Mouse (Mus musculus) retina, adult 2 months (tissue): ENCODE results near the gene Dhcr7.
A peak's percentile ranks its signal among the peaks of the same experiment; 100 is the strongest.

Source experiments
- DNase-seq: peaks from one replicate; pipeline ENCODE4 v3.0.0-alpha.2; 2012; ENCODE audit warnings: low read depth, low spot score

Dhcr7 gene

DNA sequence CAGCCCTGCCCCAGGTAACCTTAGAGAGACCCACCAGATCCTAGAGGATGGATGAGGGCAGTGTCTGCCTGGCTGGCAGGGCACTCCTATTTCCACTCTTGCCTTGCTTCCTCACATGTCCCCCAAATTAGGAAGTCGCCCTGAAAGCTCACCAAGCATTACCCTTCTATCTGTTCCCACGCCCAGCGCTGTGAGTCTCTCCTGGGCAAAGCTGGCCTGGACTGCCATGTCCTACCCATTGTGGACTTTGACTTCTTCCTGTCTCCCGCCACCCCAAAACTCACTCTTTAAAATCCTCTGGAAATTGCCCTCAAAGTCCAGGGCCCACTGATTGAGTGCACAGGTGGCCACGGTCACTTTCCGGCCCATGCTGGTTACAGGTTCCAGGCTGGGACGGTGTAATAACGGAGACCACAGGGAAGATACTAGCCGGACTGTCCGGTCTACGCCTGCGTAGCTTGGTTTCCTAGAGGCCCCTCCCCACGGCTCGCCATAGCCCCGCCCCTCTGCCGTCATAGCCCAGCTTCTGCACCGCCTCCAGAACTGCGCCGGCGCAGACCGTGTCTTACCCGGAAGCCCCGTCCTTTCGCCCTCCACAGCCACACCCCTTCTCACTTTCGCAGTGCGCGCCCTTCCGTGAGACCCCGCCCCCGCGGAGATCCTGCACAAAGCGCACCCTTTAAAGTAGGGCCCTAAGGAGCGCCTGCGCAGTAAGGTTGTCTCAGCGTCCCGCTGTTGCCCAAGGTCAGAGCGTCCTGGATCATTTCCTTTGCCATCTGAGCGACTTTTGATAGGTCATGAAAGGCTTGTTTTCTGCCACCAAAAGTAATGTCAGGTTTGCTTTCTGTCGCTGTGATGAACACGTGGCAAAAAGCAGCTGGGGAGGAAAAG, at the start of gene Dhcr7, which contains the start of gene Nadsyn1:
TSS of gene Dhcr7 (plus strand) at position 771 of the 891 bp plus-strand sequence.
TSS of gene Nadsyn1 (minus strand) at position 475 of the 891 bp plus-strand sequence.
- peak; percentile 95 for DNase-seq

DNA sequence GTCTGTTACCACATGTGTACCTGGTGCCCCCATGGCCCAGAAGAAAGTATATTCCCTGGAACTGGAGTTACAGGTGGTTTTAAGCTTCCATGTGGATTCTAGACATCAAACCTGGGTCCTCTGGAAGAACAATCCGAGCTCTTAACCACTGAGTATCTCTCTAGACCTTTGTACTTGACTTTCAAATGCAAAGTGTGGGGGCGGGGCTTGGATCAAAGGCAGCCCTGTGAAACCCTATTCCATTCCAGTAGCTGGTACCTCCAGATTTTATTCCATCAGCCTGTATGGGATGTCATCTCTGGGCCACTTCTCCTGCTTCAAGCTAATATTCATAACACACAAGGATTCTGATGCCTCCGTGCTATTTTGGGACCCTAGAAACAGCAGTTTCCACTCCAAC, 46.8 kb upstream of the Dhcr7 start:
- no peak for DNase-seq

DNA sequence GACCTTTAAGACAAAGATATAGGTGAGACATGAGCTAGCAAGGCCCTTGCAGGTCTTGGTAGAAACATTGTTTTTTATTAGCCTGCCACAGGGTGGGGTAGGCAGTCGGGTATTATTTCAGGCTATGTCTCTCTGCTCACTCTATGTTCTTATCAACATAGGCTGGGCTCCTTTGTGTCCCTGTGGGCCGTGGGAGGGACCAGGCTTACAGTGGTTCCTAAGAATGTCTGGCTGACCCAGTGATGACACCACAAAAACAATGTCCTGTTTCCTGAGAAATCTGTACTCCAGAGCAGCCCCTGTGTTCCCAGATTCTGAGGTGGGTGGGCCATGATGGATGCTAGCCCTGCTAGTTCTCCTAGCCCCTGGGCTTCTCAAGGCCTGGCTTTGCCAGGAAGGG, 45.6 kb upstream of the Dhcr7 start:
- no peak for DNase-seq

DNA sequence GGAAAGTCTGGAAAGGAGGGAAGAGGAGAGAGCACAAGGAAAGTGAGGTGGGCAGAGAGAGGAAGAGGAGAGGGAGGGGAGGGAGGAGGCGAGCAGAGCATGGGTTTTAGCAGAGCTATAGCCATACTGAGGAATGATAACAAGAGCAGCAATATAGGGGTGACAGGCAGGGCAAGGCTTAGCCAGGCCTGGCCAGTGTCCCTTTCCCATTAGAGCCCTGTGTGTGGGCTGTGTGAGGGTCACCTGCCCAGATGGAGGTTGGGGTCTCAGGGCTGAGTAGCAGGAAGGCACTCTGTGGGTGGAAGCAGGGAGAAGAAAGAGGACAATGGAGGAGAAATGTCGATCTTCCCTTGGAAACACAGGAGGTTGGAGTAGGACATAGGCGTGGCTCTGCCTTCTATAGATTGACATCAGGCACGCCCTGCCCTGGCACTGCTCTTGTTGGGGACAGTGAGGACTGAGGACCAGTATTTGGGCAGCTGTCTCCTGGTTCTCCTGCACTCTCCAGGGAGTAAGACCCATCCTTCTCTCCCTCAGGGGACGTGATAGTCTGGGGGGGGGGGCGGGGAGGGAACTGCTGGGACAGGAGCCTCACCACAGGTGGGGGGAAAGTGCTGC, 39.5 kb upstream of the Dhcr7 start:
- no peak for DNase-seq

DNA sequence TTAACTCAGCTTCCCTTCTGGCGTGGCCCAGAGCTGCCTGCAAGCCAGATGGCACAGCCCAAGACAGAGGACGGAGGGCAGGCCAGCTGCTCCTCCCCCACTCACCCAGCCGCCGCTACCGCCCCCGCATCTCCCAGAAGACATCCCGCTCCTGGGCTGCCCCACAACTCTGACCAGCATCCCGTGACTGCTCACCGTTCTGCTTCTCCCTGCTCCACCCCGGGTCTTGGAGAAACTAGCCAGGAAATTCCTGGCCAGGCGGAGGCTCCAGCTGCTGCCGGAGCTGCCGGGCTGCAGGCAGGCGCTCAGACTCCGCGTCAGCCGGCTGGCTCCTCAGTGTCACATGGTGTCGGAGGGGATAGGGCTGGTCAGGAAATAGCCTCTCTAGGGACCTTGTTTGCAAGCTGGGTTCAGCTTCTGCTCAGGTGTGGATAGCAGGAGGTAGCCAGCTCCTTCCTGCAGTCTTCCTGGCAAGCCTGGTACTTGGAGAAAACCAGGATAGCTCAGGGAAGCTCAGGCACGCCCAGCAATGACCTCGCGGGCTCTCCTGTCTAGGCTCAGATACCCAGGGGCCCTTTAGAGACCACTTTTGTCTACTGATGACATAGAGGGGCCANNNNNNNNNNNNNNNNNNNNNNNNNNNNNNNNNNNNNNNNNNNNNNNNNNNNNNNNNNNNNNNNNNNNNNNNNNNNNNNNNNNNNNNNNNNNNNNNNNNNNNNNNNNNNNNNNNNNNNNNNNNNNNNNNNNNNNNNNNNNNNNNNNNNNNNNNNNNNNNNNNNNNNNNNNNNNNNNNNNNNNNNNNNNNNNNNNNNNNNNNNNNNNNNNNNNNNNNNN, 38.7 kb upstream of the Dhcr7 start, which contains the start of gene Mrgpre:
TSS of gene Mrgpre (minus strand) at position 505 of the 834 bp plus-strand sequence.
- peak; percentile 22 for DNase-seq

DNA sequence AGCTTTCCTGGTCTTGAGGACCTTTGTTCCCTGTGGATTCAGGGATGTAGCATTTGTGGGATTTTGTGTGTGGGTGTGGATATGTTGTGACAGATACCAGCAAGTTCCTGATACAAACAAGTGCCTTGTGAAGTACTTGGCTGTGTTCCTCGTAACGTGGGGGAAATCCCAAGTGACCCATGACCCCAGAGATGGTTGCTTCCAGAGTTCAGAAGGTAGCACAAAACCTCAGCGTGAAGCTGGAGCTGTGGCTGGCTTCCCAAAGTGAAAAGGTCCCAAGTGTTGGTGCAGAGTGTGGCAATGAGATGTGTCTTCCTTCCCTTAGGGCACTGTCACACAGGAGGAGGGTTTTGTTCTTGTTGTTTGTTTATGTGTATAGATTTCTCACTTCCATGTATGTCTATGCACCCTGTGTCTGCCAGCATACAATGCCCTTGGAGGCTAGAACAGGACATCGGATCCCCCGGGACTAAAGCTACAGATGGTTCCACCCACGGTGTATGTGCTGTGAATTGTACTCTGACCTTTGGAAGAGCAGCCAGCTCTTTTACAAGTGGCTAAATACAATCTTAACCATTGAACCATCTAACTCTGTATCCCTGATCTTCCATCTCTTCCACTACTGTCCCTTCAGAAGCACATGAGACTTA, 30.5 kb upstream of the Dhcr7 start:
- no peak for DNase-seq

DNA sequence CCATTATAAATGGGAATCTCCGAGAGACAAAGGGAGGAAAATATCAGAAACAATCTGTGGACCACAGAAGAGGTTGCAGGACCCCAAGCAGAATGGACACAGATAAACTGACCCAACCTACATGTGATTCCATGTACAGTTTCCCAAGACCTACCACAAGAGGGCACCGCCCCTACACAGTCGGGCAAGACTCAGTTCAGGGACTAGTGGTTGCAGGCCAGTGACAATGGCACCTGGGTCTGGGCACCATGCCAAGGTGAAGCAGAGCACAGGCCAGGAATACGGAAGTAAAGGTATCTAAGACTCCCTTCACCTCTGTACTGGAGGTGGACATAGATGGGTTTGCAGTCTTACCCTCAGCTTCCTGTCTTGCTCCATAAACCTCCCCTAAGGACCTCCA, 29.8 kb upstream of the Dhcr7 start:
- DNase-seq, result no peak

DNA sequence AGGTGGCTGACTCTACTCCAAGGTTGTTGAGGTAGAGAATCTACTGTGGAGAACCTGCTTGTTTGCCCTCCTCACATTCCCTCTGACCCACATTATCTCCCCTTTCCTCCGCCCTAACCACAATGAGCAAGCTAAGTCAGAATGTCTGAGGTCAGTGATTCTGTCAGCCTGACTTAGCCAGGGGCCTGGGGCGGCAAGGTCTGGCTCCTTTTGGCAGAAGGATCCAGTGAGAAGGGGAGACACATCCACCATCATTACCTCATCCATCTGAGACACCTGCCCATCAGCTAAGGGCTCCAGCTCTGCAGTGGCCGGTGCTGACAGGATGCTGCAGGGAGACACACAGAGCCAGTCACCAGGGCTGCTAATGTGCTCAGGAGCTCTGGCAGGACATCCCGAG, 24.2 kb upstream of the Dhcr7 start:
- no peak for DNase-seq

DNA sequence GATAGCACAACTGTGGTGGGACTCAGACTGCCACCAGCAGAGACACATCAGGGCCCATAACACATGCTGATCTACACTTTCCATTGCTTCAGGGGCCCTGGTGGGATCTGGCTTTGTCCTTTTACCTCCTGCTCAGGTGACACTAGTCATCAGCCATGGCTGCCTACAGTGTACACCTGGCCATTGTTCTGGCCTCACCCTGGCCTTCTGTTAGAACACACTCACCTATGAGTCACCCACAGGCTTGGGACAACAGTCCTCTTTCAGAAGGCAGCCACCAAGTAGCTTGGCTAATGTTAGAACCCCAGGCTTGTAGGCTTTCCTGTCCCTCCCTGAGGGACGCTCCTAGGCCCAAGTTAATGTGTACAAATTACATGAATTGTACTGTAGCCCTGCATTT, 22.2 kb upstream of the Dhcr7 start:
- no peak for DNase-seq

DNA sequence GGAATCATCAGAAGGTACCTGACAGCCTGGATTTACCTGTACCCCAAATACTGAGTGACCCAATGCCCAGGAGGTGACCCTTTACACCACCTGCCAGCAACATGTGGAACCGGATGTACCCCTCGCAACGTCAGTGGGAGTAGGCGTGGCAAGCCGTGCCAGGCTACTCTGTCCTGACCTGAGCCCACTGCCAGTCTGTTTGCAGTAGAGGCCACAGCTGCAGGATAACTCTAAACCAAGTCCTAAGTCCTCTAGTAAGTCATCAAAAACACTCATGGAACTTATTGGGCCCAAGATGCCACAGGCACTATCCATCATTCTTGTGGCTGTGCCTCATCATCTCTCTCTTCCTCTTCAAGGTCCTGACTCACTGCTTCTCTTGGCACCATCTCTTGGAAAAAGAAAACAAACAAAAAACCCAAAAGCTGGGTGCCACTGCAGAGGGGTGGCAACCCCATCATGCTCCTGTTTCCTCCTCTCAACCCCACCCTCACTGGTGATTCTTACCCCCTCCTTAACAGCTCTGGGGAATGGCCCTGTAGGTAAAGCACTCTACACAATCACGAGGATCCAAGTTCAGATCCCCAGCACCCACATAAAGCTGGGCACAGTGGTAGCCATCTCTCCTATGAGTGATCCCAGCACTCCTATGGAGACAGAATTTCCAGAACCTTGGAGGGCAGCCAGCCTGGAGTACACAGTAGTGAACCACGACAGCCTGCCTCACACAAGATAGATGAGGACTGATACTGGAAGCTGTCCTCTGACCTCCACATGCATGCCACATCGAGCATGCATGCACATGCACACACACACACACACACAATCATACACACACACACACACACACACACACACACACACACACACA, 21.5 kb upstream of the Dhcr7 start:
- DNase-seq, result no peak

DNA sequence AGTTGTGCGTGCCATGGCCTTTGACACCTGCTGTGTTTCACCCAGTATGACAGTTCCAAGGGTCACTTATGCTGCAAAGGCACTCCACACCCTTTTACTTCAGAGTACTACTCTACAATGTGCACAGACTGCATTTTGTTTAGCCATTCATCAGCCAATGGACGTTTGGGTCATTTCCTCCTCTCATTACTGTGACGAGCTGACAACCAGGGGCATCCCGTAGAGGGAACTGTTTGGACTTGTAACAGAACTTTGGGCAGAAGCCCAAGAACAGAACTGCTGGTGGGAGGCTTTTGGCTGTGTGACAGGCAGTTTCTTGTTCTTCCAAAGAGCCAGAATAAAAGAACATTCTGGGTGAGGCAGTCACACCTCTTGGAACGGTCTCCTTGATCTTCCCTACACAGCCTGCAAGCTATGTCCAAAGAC, 17.7 kb upstream of the Dhcr7 start:
- no peak for DNase-seq

DNA sequence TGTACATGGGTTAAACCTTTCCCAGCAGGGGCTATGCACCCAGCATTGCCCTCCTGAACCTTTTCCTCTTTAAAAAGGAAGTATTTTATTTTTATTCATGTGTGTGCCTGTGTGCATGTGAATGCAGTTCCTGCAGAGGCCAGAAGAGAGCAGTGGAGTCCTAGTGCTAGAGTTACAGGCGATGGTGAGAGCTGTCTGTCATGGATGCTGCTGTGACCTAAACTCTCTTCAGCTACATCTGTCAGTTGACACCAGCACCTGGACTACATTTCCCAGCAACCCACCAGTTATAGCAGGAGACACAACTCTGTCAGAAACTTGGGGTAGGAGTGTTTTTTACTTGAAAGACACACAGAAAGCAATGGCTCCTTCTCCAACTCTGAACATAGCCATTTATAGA, 14.0 kb upstream of the Dhcr7 start:
- DNase-seq, result no peak

DNA sequence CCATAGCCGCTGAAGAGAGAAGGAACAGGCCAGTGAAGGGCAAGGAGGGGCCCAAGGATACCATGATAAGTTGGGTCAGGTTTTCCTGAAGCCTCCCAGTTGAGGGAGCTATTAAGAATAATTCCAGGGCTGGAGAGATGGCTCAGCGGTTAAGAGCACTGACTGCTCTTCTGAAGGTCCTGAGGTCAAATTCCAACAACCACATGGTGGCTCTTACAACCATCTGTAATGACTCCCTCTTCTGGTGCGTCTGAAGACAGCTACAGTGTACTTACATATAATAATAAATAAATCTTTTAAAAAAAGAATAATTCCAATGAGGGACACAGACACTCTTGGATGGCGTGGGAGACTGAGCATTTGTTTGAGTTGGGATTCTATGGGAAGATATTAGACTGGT, 3.7 kb upstream of the Dhcr7 start:
- no peak for DNase-seq

DNA sequence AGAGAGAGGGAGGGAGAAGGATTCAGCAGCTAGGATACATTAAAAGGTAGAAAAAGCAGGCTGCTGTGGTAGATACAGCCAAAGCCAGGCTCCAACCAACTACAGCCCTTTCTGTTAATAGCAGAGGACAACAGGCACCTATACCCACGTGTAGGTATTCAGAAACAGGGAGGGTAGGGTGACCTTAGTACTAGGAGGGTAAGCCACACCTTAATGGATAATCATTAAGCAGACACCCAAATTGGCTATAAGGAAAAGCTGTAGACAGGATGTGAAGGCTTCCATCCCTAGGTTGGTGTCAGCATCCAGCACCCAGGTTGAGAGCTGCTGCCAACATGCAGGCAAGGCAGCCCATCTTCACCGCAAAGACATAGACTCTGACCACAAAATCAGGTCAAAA, 1.7 kb upstream of the Dhcr7 start:
- no peak for DNase-seq

DNA sequence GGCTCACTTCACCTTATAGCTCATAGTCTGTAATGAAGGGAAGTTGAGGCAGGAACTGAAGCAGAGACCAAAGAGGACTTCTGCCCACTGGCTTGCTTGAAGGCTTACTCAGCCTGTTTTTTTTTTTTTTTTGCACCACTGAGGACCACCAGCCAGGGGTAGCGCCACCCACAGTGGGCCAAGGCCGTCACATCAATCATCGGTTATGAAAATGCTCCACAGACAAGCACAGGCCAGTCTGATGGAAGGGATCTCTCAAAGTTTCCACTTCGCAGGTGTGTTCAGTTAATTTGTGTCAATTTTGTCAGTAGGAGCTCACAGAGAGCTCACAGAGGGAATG, 291 bp downstream of the Dhcr7 start:
- no peak for DNase-seq

DNA sequence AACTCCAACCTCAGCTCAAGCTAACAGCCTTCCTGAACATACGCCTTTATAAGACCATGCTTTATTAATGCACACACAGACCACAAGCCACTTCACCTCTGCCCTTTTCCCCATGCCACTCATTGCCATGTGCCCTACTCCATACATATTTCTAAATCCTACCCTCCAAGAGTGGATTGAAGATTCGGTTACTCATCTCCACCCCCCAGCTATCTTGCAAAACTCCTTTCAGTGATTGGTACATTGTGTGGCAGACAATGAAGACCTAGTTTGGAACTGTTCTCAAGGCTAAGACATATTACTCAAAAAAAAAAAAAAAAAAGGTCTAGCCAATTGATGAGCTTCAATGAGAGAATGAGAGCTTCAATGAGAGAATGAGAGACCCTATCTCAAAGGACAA, 4.0 kb downstream of the Dhcr7 start:
- DNase-seq, result no peak

DNA sequence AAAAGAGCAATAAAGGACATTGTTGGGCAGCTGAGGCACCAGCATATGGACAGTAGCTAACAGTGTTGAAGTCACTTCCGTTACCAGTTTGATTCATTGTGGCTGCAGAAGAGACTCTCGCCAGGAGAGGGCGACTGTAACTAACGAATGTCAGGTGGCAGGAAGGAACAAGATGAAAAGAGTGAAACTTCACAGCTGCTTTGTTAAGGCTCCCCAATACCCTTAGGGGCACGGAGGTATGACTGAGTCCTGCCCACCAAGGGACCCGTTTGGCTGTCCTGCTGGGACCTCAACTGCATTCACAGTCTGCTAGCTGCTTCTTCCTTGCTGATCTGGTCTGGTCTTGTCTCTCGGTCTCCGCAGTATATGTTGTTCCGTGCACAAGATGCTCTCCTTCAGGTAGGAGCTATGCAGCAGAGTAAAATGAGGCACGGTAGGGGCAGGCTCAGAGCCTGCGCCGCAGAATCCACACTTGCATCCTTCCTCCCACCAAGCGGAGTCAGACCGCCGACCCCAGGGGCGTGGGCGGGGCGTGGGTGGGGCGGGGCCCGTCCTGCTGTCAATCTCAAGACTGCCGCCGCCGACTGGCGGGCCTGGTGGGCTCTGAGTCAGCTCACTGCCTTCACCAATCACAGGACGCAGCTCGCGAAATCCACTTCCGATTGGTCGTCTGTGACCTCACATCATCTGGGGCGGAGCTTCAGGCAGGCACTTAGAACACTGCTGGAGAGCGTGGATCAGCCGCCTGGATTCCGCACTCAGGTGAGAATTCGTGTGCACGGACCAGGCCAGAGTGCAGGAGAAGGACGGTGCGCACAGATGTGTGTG, 6.8 kb downstream of the Dhcr7 start:
- DNase-seq, result peak; percentile 92

DNA sequence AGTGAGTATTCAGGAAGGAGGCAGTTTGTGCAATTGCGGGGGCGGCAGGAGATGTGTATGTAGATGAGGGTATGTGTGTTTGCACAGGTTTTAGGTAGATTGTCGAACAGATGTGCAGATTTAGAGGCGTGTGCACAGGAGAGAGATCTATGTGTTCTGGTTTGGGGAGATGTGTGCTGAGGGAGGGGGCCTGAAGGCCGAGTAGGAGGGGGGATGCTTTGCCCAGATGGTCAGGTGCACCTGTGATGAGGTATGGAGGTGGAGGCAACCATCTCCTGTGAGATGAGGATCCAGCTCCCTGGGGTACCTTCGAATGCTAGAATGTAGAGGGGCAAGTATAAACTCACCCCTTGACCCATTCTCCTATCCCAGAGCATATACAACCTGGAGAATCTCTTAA, 7.5 kb downstream of the Dhcr7 start:
- no peak for DNase-seq

DNA sequence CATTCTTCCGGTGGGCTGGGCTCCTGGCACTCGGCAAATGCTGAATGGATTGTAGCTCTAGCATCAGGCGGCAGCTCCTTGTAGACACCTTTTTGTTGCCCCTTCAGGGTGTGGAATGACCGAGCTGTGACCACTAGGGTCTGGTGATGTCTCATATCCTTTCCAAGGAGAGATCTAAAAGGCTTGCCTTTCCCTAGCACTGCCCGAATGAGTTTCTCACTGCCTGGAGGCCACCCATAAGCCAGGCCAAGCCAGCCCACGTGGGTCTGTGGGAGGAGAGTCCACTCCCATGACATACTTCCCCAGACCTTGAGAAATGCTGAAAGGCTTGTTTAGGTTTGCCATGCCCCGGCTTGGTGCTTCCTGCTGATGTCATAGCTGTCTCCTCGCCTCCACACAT, 9.3 kb downstream of the Dhcr7 start:
- no peak for DNase-seq

DNA sequence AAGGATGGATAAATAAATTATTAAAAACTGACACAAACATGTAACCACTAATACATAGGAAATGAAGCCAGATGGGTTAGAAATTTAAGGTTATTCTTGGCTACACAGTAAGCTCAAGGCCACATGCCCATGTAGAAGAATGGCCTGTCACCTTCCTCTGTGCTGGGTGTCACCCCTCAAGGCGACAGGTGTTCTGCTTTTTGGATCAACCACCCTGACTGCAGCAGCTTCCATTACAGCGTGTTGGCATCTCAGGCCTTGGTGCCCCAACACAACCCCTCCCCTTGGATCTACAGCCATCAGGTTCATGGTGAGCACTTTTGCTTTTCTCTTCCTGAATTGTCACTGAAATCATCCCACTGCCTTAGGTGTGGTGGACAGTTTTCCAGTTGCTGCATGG, 9.7 kb downstream of the Dhcr7 start:
- DNase-seq, result no peak
